Mouse (Mus musculus): ENCODE results near the gene Lrrc63.
A peak's percentile ranks its signal among the peaks of the same experiment; 100 is the strongest.
"Not testable (repeated sequence)": the region's sequence is repeated elsewhere in the genome, so short reads cannot be mapped to it uniquely, and the experiment has no call there.

Lrrc63 gene

DNA sequence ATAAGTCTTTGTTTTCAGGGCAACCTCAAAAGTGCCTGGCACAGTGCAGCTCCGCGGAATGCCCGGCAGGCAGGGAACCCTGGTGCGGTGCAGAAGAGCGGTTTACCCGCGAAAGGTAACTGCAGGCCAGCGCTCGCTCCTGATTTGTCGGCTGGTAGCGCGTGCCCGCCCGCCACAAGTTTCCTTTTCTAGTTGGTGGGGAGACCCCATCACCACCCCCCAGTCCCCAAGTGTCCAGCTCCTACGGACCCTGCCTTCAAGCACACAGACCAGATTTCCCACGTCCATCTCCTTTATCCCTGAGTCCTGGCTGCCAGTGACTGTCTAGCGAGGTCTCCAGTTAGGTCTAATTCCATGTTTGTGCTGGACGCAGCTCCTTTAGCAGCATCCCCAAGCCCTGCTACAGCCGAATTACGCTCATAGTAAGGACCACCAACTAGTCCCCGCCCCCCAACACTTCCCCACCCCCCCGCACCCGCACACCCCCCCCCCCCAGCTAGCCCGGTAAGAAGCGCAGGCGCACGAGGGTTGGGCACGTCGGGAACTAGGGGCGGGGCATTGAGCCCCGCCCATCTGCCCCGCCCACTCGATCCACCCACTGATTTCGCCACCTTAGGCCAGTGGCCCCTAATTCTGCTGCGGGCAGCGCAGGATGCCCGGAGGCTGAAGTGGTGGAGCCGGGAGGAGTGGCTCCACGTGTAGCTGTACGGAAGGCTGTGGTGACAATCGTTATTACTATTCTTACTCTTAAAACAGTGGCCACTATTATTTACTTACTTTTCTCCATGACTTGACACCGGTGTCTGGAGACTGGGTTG is at the start of gene Lrrc63, which contains the start of gene Lcp1:
Gene Lrrc63, minus strand, starts transcription at position 381 of the 818 bp plus-strand sequence.
Gene Lcp1, plus strand, starts transcription at position 601 of the 818 bp plus-strand sequence.
- peak; percentile 81 for DNase-seq (ENCODE audit: low spot score)

DNA sequence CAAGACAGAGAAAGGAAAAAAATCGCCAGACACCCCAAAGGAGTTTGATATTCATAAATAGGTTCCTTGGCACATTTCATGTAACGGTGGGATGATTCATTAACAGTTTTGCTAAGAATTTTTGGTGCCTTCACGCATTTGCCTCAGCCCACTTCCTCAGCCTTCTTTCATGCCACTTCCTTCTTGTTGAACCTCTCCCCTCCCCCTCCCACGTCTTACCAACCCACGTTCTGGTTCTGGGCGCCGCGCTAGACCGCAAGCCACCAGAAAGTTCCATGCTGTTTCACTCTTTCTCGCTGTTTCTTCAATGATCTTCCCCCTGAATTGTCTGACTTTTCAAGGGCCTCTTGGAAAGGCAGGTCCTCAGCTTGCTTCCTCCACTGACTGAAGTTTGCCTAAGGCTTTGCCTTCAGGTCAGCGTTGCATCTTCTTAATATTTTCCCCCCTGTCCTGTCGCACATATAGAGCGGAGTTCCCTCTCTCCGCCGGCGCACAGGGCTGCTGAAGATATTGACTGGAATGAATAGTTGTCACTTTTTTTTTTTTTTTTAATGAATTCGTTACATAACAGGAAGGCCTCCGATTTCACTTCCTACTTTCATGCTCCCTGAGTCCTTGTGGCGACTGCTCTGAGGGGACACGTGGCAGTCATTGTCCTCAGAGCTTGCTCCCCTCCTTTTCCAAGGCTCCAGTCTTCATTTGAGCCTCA is 48.7 kb upstream of the Lrrc63 start:
- DNase-seq (ENCODE audit: low spot score): no peak

DNA sequence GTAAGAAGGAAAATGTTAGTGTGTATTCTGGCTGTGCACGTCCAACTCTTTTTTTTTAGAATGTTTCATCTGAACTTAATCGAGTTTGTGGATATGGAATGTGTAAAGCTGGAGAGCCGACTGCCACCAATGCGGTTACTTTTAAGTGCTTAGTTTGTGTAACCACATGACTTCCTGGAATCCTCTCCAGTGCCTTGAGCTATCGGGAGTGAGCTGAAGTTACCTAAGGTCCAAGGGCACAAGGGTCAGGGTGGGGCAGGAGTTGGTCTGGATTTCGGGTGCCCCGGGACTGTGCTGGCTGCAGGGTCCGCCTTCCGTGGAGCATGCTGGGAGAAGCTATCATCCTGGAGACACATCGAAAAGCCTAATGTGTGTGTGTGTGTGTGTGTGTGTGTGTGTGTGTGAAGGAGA is 48.1 kb upstream of the Lrrc63 start:
- DNase-seq (ENCODE audit: low spot score): no peak

DNA sequence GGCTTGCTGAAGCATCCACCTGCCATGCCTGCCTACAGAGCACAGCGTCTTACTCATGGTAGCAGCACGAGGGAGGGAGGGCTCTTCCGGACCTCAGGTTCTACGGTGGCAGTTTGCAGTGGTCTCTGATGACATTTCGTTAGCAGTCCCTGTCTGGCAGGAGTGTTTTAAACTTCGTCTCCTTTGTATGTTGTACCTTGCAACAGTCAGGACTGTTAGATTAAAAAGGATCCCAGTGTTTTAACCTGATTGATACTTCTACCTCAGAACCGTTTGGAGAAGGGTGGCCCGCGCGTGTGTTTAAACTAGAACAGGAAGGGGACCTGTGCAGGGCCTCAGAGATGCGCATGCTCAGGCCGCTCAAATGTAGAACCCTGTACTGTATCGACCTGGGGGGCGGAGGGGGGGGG is 47.7 kb upstream of the Lrrc63 start:
- DNase-seq (ENCODE audit: low spot score): no peak

DNA sequence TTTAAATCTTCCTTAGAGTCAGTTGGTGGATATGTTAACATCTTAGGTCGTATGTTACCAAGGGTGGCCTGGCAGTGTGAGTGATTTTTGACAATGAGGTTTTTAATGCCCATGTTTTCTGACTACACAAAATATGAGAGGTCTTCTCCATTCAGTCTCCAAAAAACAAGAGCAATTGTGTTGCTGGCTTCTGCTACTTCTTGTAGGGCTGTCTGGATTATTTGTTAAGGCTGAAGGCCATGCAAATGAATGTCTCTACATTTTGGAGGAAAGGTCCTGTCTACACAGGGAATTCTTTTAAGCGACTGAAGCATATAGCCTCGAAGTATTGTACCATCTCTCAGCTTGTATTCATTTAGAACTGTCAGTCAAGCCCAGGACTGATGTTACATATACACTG is 46.7 kb upstream of the Lrrc63 start:
- DNase-seq (ENCODE audit: low spot score): no peak

DNA sequence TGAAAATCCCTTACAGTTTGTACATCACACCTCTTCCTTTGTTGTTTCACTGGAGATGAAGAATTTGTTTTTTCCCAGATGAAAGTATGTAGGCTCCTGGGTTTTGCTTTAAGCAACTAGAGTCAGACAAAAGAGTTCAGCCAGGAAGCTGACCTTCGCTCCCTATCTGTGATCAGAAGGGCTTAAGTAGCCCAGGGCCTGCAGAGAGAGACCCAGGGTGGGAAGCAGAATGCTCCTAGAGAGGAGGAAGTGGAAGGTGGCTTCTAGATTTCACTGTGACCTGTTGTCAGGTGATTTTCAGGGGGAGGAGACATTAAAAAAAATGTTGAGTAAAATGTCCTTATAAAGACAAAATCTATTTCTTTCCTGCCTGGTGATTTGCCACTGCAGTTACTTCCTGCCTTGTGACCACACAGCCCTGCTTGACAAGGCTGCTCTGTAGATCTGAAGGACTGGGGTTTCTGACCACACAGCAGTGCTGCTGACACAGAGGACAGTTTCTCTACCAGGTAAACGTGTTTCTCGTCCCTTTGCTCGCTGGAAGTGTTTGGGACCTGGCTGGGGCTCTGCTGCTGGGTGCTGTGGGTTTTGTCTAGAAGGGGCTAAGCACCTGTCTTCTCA is 45.9 kb upstream of the Lrrc63 start:
- DNase-seq (ENCODE audit: low spot score): no peak

DNA sequence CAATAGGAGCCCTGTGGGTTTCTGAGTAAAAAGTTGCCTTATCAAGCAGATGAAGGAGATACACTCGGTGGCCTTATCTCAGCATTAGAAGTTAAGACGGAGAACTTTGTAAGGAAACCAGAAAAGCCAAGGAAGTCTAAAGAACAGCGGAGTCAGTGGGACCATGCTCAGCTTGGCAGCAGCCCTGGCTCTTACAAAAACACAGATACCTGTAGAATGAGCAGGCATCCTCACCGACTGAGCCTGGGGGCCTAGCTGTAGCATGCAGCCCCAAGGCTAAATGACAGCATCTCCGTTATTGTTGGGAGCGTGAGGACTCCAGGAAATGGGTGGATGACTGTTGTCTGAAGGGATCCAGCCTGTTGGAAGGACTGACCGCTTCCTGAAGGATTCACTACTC is 45.1 kb upstream of the Lrrc63 start:
- no peak for DNase-seq (ENCODE audit: low spot score)

DNA sequence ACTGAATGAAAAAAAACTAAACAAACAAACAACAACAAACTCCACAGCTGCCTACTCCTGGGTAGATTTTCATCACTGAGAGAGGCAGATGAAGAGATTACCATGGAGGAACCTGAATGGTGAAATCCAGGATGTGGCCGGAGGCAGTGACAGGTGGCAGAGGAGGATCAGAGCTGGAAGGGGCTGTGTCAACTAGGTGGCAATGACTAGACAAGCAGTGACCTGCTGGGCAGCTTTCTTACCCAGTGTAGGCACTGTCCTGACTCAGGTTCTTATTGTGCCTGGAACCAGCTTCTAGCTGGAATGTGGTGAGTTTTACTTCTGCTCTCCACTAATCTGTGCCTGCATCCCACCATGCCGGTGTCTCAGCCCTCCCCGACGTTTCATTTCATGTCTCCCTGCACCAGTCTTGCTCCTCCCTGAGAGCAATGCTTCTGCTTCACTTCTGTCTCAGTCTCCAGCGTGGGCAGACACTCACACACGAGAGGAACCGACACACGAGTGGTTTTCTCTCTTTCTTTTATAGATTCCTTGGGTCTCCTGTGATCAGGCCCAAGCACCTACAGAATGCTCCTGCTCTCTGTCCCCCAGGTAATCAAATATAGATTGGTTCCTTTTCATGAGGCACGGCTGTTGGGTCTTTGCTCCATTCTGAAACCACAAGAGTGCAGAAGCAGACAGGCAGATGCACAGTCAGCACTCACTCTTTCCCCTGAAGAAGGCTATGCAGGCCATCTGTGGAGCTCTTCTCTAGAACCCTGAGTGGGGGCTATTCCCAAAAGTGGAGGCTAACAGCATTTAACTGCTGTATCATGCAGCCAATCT is 44.3 kb upstream of the Lrrc63 start:
- no peak for DNase-seq (ENCODE audit: low spot score)

DNA sequence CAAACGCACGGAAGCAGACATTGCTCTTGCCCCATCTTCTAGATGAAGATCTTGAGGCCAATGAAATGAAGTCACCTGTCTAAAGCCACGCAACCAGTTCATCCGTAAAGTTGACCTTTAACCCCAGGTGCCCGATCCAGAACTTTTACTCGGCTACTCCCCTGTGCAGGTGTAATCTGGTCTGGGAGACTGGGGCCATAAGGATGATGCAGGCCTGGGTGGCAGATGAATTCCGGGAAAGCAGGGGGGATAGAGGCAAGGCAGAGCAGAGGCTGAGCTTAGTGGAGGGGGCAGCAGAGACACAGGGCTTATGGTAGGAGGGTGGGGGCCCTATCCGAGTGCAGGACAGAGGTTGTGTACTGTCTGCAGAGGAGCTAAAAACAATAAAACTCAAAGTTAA is 43.6 kb upstream of the Lrrc63 start:
- DNase-seq (ENCODE audit: low spot score): no peak

DNA sequence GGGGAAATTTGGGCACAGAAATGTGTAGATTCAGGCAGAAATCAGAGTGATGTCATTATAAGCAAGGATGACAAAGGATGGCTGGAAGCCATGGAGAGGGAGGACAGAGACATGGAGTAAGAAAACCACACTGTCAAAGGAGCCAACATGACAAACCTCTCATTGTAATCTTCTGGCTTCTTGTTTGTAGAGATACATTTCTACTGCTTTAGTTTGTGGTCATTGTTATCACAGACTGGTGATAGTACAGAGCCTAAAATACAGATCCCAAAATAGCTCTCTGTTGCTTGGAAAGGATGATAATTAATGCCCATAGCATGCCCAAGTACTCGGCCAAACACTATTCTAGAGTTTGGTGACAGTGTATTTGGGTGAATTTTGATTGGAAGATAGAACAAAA is 39.9 kb upstream of the Lrrc63 start:
- no peak for DNase-seq (ENCODE audit: low spot score)

DNA sequence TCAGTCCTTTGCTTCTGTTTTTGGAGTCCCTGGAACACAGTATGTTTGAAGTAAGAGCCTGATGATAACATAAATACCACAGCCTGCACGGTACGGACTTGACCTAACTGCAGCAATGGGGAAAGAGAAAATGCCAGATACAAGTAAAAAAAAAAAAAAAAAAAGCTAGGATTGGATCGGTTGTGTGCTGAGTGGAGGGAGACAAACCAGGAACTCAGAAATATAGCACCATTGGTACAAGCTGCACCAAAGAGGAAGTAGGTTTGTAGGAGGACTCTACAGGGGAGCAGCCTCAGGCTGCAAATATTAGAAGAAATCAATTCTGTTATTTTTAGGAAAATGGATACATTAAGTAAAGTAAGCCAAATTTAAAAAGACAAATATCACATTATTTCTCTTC is 37.8 kb upstream of the Lrrc63 start:
- no peak for DNase-seq (ENCODE audit: low spot score)

DNA sequence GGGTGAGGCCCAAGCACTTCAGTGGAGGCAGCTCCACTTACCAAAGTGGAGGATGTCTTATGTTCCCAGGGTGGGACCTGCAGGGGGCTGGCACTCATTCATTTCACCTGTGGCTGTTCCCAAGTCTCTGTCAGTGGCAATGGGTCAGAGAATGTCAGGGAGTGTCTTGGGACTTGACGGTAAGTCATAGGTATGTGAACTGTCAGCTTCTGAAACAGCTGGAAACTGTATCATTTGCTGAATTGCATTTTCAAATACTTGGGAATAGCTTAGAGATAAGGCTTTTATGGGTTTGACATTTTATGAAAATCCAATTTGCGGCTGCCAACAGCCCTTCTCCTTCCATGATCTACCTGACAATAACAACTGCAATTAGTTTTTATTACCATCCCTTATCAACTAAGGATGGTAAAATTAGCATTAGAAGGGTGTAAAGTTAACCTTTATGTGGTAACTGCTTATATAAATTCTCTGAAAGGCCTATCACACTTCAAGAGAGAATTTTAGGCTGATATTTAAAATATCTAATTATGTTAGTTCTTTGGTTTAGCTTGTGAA is 35.0 kb upstream of the Lrrc63 start:
- no peak for DNase-seq (ENCODE audit: low spot score)

DNA sequence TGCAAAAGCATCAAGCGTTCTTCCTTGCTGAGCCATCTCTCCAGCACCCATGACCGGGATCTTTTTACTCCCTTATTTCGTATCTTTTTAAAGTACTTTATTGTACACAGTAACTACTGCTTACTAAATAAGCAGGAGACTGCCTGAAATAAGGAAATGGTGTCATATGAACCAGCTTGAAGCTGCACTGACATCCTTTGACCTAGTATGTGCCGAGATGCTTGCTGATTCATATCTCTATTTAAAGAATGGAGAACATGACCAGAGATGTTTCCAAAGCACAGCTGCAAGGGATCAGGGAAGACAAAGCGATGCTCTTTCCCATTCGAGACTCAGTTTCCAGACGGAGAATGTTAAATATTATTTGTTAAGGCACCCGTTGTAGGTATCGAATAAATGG is 33.7 kb upstream of the Lrrc63 start:
- DNase-seq (ENCODE audit: low spot score): no peak

DNA sequence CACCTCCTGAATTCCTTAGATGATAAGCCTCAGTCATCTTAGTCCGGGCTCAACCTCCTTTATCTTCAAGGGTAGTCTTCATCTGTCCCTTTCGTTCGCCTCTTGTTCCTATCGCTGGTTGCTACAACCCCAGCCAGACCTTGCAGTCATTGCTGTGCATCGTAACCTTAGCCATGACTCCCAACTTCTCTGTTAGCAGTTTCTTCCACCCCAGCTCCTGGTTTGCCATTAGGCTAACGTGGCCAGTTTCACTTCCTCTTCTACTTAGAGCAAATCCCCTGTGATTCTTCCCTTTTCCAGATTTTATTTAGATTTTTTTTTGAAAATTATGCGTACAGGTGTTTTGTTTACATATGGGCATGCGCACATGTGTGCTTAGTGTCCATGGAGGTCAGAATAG is 33.2 kb upstream of the Lrrc63 start:
- DNase-seq (ENCODE audit: low spot score): no peak

DNA sequence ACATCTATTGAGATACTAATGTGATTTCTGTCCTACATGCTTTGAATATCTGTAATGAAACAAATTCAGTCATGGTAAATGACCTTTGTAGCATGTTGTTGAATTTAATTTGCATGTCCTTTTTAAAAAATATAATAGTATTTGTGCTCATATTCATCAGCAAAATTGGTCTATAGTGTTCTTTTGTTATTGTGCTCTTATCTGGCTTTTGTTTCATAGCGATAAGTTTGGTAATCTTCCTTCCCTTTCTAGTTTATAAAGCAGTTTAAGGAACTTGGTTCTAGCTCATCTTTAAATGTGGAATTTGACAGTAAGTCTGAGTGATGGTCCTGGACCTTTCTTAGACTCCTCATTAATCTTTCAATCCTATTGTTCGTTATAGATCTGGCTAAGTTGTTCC is 28.7 kb upstream of the Lrrc63 start:
- no peak for DNase-seq (ENCODE audit: low spot score)

DNA sequence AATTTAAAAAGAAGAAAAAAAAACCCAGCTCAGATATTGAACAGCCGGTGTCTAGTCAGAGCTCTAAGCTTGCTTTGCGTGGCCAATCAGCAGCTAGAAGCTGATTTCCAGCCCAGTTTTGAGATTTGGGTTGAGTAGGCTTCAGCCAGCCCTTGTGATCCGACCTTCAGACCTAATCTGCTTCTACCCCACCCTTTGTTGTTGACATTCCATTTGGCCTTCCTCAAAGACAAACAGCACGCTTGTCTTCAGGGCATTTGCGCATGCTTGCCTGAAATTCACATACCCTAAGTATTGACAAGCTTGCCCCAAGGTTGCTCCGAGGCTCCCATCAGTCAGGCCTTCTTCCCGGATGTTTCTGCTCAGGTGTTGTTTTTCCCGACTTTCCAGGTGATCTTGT is 23.8 kb upstream of the Lrrc63 start:
- DNase-seq (ENCODE audit: low spot score): no peak

DNA sequence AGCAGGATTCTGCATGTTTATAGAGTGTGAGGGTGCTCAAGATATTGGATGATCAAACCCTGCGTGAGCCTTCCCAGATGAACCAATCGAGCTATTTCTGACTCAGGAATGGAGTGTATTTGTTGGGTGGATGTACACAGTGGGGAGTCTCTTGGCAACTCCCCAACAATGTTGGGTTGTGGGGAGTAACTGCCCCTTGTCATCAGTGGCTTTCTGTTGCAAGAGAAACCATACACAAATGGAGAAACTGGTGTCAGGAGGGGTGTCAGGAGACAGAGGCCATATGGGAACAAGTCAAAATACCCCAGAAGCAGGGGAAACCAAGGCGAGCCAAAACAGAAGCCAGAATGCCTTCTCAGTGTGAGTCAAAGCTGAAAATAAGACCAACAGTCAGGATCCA is 20.5 kb upstream of the Lrrc63 start:
- DNase-seq (ENCODE audit: low spot score): no peak

DNA sequence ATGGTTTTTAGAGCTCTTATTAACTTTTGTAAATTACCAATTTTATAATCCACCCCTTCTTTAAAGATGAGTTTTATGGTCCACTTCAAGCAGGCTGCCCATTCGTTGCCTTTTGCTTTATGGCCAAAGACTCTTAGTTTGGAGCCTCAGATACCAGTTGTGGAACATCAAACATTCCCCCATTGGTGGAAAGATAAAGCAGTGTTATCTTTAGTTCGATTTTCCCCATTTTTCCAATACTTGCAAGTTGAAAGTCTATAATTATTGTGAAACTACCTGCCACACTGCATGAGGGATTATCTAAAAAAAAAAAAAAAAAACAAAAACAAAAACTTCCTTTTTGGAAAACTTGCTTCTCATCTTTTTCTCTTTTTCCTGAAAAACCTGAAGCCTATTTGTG is 20.0 kb upstream of the Lrrc63 start:
- DNase-seq (ENCODE audit: low spot score): no peak

DNA sequence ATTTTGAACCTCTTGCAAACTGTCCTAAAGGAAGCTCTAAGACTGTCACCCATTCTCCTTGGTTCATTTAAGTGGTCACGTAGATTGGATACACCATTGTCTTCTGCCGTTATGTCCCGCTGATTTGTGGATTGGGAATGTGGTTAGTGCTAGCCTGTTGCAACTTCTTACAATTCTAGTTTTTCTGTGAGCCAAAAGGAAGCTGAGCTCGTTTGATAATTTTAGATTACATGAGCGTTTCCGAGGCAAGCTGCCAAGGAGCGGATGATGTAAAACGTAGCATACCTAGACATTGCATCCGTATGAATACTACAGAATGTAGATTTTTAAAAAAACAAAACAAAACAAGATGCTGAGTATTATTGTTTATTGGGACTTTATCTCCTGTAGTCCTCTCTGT is 17.5 kb upstream of the Lrrc63 start:
- DNase-seq (ENCODE audit: low spot score): no peak

DNA sequence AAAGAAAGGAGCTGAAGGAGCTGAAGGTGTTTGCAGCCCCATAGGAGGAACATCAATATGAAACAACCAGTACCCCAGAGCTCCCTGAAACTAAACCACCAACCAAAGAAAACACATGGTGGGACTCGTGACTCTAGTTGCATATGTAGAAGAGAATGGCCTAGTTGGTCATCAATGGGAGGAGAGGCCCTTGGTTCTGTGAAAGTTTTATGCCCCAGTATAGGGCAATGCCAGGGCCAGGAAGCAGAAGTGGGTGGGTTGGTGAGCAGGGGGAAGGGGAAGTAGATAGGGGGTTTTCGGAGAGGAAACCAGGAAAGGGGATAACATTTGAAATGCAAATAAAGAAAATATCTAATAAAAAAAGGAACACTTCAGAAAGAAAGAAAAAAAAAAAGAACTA is 17.0 kb upstream of the Lrrc63 start:
- DNase-seq (ENCODE audit: low spot score): not testable (repeated sequence)

DNA sequence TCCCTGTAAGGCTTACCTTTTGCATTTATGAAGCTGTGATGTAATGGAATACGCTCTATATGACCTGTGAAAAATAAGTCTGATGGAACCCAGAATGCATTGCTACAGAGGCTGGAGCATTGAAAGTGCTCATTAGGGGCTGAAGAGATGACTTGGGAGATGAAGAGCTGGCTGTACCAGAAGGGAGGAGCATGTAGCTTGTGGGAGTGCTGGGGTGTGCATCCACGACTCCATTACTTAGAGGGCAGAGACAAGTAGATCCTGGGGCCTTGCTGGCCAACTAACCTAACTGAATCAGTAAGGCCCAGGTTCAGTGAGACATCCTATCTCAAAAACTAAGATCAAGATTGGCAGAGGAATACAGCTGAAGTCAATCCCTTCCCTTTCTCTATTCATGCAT is 8.5 kb upstream of the Lrrc63 start:
- no peak for DNase-seq (ENCODE audit: low spot score)

DNA sequence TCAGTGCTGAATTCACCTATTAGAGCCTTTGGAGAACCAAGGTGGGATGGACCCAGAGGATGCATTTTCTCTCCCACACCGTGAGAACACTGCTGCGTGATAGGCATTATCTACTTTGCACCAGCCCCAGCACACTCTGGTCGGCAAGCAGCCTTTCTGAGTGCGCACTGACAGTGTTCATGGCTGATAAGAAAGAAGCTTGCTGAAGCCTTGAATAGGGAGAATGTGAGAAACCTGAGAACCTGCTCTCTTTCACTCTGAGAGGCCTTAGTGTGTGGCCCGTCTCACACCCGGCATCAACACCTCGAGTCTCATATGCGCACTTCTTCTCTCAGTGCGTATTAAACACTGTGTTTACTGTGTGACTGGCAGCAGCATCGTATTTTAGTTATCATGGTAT is 7.8 kb upstream of the Lrrc63 start:
- no peak for DNase-seq (ENCODE audit: low spot score)

All from layer of hippocampus, adult 11-12 months (tissue).